Mouse (Mus musculus): ENCODE results near the gene Eef1akmt1.

- TF ChIP-seq CTCF (IDR thresholded peaks at IDR 0.05; ENCODE audit: low read depth, low read length) (no peak), POLR2A (IDR thresholded peaks at IDR 0.05; ENCODE audit: extremely low read depth, insufficient read depth, low read length) (no peak)
These were observed 42.2 kb downstream of the Eef1akmt1 start for GRCm38 (mm10) chr14:57529086-57529785.
